Mouse (Mus musculus) lung, embryonic 14.5 days (tissue): ENCODE results near the gene Tm6sf1. TPM values are rescaled to one million over a fixed set of nuclear protein-coding genes. Genes with fewer than 3 reads are reported as not detected.
"Not testable (repeated sequence)": the region's sequence is repeated elsewhere in the genome, so short reads cannot be mapped to it uniquely, and the experiment has no call there.

Experiments used
- ATAC-seq: fragments of 200-750 bp; cut with Nextera tagmentation; 2 replicates; pipeline ENCODE4 v1.8.0; 2017; ENCODE audit warnings: mild to moderate bottlenecking, moderate TSS enrichment, moderate library complexity; ENCODE audit not compliant: insufficient read depth
- DNase-seq: peaks from one replicate; pipeline ENCODE4 v3.0.0-alpha.2; 2015
- H3K27ac ChIP-seq: fragments of 300-500 bp; sonication (generic); 2 replicates; pipeline ENCODE4 v1.5.1; 2014; ENCODE audit warnings: low read depth, mild to moderate bottlenecking, moderate library complexity
- H3K27me3 ChIP-seq: fragments of 300-500 bp; sonication (generic); 2 replicates; pipeline ENCODE4 v1.6.1; 2014; ENCODE audit warnings: low read length, control low read depth; ENCODE audit not compliant: insufficient read depth
- H3K36me3 ChIP-seq: fragments of 300-500 bp; sonication (generic); 2 replicates; pipeline ENCODE4 v1.6.1; 2014; ENCODE audit warnings: control low read depth; ENCODE audit not compliant: insufficient read depth
- H3K4me1 ChIP-seq: fragments of 300-500 bp; sonication (generic); 2 replicates; pipeline ENCODE4 v1.6.1; 2014; ENCODE audit warnings: antibody characterized with exemption, control low read depth; ENCODE audit not compliant: insufficient read depth
- H3K4me2 ChIP-seq: fragments of 300-500 bp; sonication (generic); 2 replicates; pipeline ENCODE4 v1.6.1; 2014; ENCODE audit warnings: mild to moderate bottlenecking
- H3K4me3 ChIP-seq: fragments of 300-500 bp; sonication (generic); 2 replicates; pipeline ENCODE4 v1.5.1; 2014; ENCODE audit warnings: low read depth, low read length
- H3K9ac ChIP-seq: fragments of 300-500 bp; sonication (generic); 2 replicates; pipeline ENCODE4 v1.6.1; 2014
- H3K9me3 ChIP-seq: fragments of 300-500 bp; sonication (generic); 2 replicates; pipeline ENCODE4 v1.6.1; 2016; ENCODE audit warnings: low read depth, low read length, control low read depth
- CTCF ChIP-seq: IDR thresholded peaks from 2 replicates; pipeline ENCODE4 v1.5.1; 2016; ENCODE audit warnings: antibody characterized with exemption, low read depth
- WGBS: fragments of 180-500 bp; shearing (Covaris S2); extraction: QIAGEN DNeasy Blood & Tissue Kit; methylation state at CpG from one replicate; pipeline ENCODE4 v1.1.7; 2014; 5-methylcytosine and 5-hydroxymethylcytosine counted together
- polyA plus RNA-seq: library from polyadenylated mRNA; unstranded; fragments of >200 nt; fragmentation: Nextera tagmentation; extraction: Ambion mirVana; gene quantifications from 2 replicates; pipeline ENCODE4 v1.2.1, GENCODE M21; 2014

Gene Tm6sf1
- polyA plus RNA-seq, 1 experiment from 2014 or later, result 16.0 TPM

- DNase-seq (no peak), ATAC-seq (no peak)
- no peak for TF ChIP-seq CTCF
- Histone ChIP-seq H3K4me3 (no peak overlapping the region), H3K9ac (no peak overlapping the region), H3K27me3 (no peaks in the 10 kb centered on the region), H3K36me3 (no peaks in the 10 kb centered on the region), H3K9me3 (no peaks in the 10 kb centered on the region), H3K4me1 (no peaks in the 10 kb centered on the region), H3K4me2 (no peak overlapping the region), H3K27ac (no peak overlapping the region)
Observed at GRCm38 (mm10) chr7:81834847-81835246, 24.0 kb upstream of the Tm6sf1 start.

- ATAC-seq (no peak), DNase-seq (no peak)
- Histone ChIP-seq H3K9me3 (no peaks in the 10 kb centered on the region), H3K27me3 (no peaks in the 10 kb centered on the region), H3K27ac (no peak overlapping the region), H3K4me3 (no peak overlapping the region), H3K4me1 (no peaks in the 10 kb centered on the region), H3K36me3 (no peaks in the 10 kb centered on the region), H3K4me2 (no peak overlapping the region), H3K9ac (no peak overlapping the region)
- 86% methylated on average over 5 of the region's 5 CpGs for WGBS
- TF ChIP-seq CTCF, result no peak
Observed at GRCm38 (mm10) chr7:81835430-81835829, 23.4 kb upstream of the Tm6sf1 start.

GRCm38 (mm10) chr7:81837771-81838170 is 21.0 kb upstream of the Tm6sf1 start:
- not testable (repeated sequence) for H3K4me3 ChIP-seq, H3K4me2 ChIP-seq, H3K36me3 ChIP-seq, ATAC-seq, H3K9ac ChIP-seq, H3K9me3 ChIP-seq, H3K4me1 ChIP-seq, H3K27ac ChIP-seq, DNase-seq, H3K27me3 ChIP-seq
- WGBS, result 80% methylated on average over 5 of the region's 5 CpGs

- H3K9me3 ChIP-seq, result no peaks in the 10 kb centered on the region
- H3K27ac ChIP-seq, result no peak overlapping the region
- DNase-seq (no peak), ATAC-seq (no peak)
- H3K9ac ChIP-seq, result no peak overlapping the region
- no peak for TF ChIP-seq CTCF
- no peak overlapping the region for H3K4me2 ChIP-seq
- 52% methylated on average over 6 of the region's 6 CpGs for WGBS
- no peaks in the 10 kb centered on the region for H3K36me3 ChIP-seq
- H3K4me1 ChIP-seq, result no peaks in the 10 kb centered on the region
- no peaks in the 10 kb centered on the region for H3K27me3 ChIP-seq
- no peak overlapping the region for H3K4me3 ChIP-seq
Observed at GRCm38 (mm10) chr7:81839746-81840145, 19.1 kb upstream of the Tm6sf1 start.

GRCm38 (mm10) chr7:81840661-81841181 is 18.1 kb upstream of the Tm6sf1 start:
- no peak overlapping the region for H3K9ac ChIP-seq
- no peaks in the 10 kb centered on the region for H3K4me1 ChIP-seq
- no peak overlapping the region for H3K4me2 ChIP-seq
- TF ChIP-seq CTCF, result no peak
- no peak overlapping the region for H3K27ac ChIP-seq
- H3K27me3 ChIP-seq, result no peaks in the 10 kb centered on the region
- H3K9me3 ChIP-seq, result no peaks in the 10 kb centered on the region
- DNase-seq (no peak), ATAC-seq (no peak)
- WGBS, result 64% methylated on average over 7 of the region's 7 CpGs
- no peak overlapping the region for H3K4me3 ChIP-seq
- no peaks in the 10 kb centered on the region for H3K36me3 ChIP-seq

GRCm38 (mm10) chr7:81841439-81841838 is 17.4 kb upstream of the Tm6sf1 start:
- ATAC-seq, result no peak
- H3K9me3 ChIP-seq, result no peaks in the 10 kb centered on the region
- no peak overlapping the region for H3K27ac ChIP-seq
- no peak for TF ChIP-seq CTCF
- H3K9ac ChIP-seq, result no peak overlapping the region
- no peaks in the 10 kb centered on the region for H3K27me3 ChIP-seq
- H3K36me3 ChIP-seq, result no peaks in the 10 kb centered on the region
- H3K4me2 ChIP-seq, result no peak overlapping the region
- WGBS, result 69% methylated on average over 6 of the region's 6 CpGs
- H3K4me3 ChIP-seq, result no peak overlapping the region
- H3K4me1 ChIP-seq, result no peaks in the 10 kb centered on the region
- no peak for DNase-seq

GRCm38 (mm10) chr7:81842141-81842540 is 16.7 kb upstream of the Tm6sf1 start:
- no peaks in the 10 kb centered on the region for H3K27me3 ChIP-seq

GRCm38 (mm10) chr7:81842998-81843397 is 15.8 kb upstream of the Tm6sf1 start:
- no peak for TF ChIP-seq CTCF
- no peaks in the 10 kb centered on the region for H3K4me1 ChIP-seq
- no peak overlapping the region for H3K4me2 ChIP-seq
- no peaks in the 10 kb centered on the region for H3K9me3 ChIP-seq
- DNase-seq (no peak), ATAC-seq (no peak)
- no peaks in the 10 kb centered on the region for H3K36me3 ChIP-seq
- no peak overlapping the region for H3K9ac ChIP-seq
- no peak overlapping the region for H3K27ac ChIP-seq
- no peak overlapping the region for H3K4me3 ChIP-seq
- H3K27me3 ChIP-seq, result no peaks in the 10 kb centered on the region
- 48% methylated on average over 1 of the region's 1 CpGs for WGBS

More at GRCm38 (mm10) chr7:81842141-81842540, 16.7 kb upstream of the Tm6sf1 start:
- DNase-seq (no peak), ATAC-seq (no peak)
- H3K4me2 ChIP-seq, result no peak overlapping the region
- no peak overlapping the region for H3K4me3 ChIP-seq
- WGBS, result 71% methylated on average over 7 of the region's 7 CpGs
- H3K9ac ChIP-seq, result no peak overlapping the region
- H3K9me3 ChIP-seq, result no peaks in the 10 kb centered on the region
- H3K36me3 ChIP-seq, result no peaks in the 10 kb centered on the region
- no peaks in the 10 kb centered on the region for H3K4me1 ChIP-seq
- no peak for TF ChIP-seq CTCF
- H3K27ac ChIP-seq, result no peak overlapping the region
